Mouse (Mus musculus) E14TG2a.4 (cell line): Measurements from ENCODE around the gene Arhgap23.

Experiments used
- CTCF ChIP-seq: conservative IDR thresholded peaks from 2 replicates; pipeline ENCODE4 v1.5.1; 2014; ENCODE audit warnings: low read length
- NANOG ChIP-seq: IDR thresholded peaks from 2 replicates; pipeline ENCODE4 v1.6.1; 2014; ENCODE audit warnings: borderline replicate concordance, low read length, mixed read lengths
- POU5F1 ChIP-seq: IDR thresholded peaks from 2 replicates; pipeline ENCODE4 v1.6.1; 2014; ENCODE audit warnings: low read length, borderline replicate concordance

DNA sequence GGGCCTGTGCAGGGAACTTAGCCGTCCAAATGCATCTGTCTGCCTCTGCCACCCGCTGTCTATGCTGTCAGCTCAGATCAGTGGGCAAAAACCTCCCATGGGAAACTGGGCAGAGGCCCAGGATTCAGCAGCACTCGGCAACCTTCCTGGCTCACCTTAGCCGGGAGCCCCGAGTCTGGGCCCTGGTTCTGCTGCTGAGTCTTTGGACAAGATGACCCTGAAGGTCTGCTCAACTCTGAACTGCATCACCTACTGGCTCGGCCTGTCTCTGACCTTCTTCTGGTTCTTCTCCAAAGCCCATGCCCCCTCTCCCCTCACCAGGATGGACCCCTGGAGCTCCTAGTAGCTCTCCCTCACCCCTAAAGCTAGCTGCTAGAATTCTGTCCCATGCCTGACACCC is 30.3 kb downstream of the Arhgap23 start:
- TF ChIP-seq CTCF: no peak
- no peak for TF ChIP-seq POU5F1
- no peak for TF ChIP-seq NANOG
